ENCODE assay signal across 1 mouse cellular context in the genomic region with DNA sequence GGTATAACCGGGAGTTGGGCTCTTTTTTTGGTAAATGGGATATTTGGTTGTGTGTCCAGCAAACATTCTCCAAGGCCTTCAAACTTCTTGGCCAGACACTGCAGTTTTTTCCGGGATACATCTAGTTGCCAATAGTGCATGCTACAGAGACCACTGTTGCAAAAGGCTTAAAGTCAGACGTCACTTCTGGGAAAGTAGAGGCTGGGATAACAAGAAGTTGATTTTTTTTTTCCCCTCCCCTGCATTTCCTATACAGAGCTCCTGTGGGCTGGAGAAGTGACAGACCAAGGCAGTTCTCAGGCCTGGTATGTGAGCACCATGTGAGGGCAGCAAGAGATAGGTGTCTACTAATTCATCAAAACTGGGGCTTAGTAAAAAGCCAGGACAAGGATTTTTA.
TF ChIP-seq lines count a peak whose summit lies in the region.

No protein-coding gene starts in this region.

TF ChIP-seq in MEL, 35 proteins besides CTCF, POLR2A, EP300 and RAD21 (continued from another document):
- TF ChIP-seq SMC3 (IDR thresholded peaks at IDR 0.05; ENCODE audit: low read depth, low read length) = no peak
TF ChIP-seq in MEL: peak in this region for 2.
